Mouse (Mus musculus) heart, postnatal 0 days (tissue): ENCODE results near the gene Specc1. TPM values are rescaled to one million over a fixed set of nuclear protein-coding genes. Genes with fewer than 3 reads are reported as not detected.

Source experiments
- ATAC-seq: fragments of 200-750 bp; cut with Nextera tagmentation; 2 replicates; pipeline ENCODE4 v1.8.0; 2017; ENCODE audit warnings: low read depth, moderate number of reproducible peaks, moderate library complexity; ENCODE audit not compliant: insufficient read depth
- DNase-seq: peaks from one replicate; pipeline ENCODE4 v3.0.0-alpha.2; 2016; ENCODE audit warnings: low spot score
- H3K27ac ChIP-seq: fragments of 300-500 bp; sonication (generic); 2 replicates; pipeline ENCODE4 v1.5.1; 2014; ENCODE audit warnings: low read depth, mild to moderate bottlenecking
- H3K27me3 ChIP-seq: fragments of 300-500 bp; sonication (generic); 2 replicates; pipeline ENCODE4 v1.6.1; 2014; ENCODE audit warnings: low read length, mixed read lengths; ENCODE audit not compliant: control insufficient read depth, insufficient read depth
- H3K36me3 ChIP-seq: fragments of 300-500 bp; sonication (generic); replicated peaks from 2 replicates; pipeline ENCODE4 v1.6.1; 2014; ENCODE audit warnings: low read length, mixed read lengths; ENCODE audit not compliant: control insufficient read depth, insufficient read depth
- H3K4me1 ChIP-seq: fragments of 300-500 bp; sonication (generic); 2 replicates; pipeline ENCODE4 v1.6.1; 2014; ENCODE audit warnings: antibody characterized with exemption; ENCODE audit not compliant: control insufficient read depth, insufficient read depth
- H3K4me2 ChIP-seq: fragments of 300-500 bp; sonication (generic); 2 replicates; pipeline ENCODE4 v1.6.1; 2014; ENCODE audit warnings: low read depth, mild to moderate bottlenecking, low read length, moderate library complexity
- H3K4me3 ChIP-seq: fragments of 300-500 bp; sonication (generic); 2 replicates; pipeline ENCODE4 v1.5.1; 2014; ENCODE audit warnings: low read depth, low read length
- H3K9ac ChIP-seq: fragments of 300-500 bp; sonication (generic); replicated peaks from 2 replicates; pipeline ENCODE4 v1.6.1; 2014; ENCODE audit warnings: low read depth, low read length, mixed read lengths
- H3K9me3 ChIP-seq: fragments of 300-500 bp; sonication (generic); replicated peaks from 2 replicates; pipeline ENCODE4 v1.6.1; 2016; ENCODE audit warnings: low read length; ENCODE audit not compliant: control insufficient read depth
- CTCF ChIP-seq: IDR thresholded peaks from 2 replicates; pipeline ENCODE4 v1.5.1; 2016; ENCODE audit warnings: antibody characterized with exemption, control low read depth, low read depth
- EP300 ChIP-seq: IDR thresholded peaks from 2 replicates; pipeline ENCODE4 v1.6.1; 2016; ENCODE audit warnings: antibody characterized with exemption, low read depth
- WGBS: fragments of 180-500 bp; shearing (Covaris S2); extraction: QIAGEN DNeasy Blood & Tissue Kit; methylation state at CpG from one replicate; pipeline ENCODE4 v1.1.7; 2014; 5-methylcytosine and 5-hydroxymethylcytosine counted together
- polyA plus RNA-seq: library from polyadenylated mRNA; unstranded; fragments of >200 nt; fragmentation: Nextera tagmentation; extraction: Ambion mirVana; gene quantifications from 2 replicates; pipeline ENCODE4 v1.2.1, GENCODE M21; 2015
- total RNA-seq: library from RNA; depleted of rRNA; stranded (reverse); fragments of >200 nt; gene quantifications from 2 replicates; pipeline ENCODE4 v1.2.3, GENCODE M21; 2014; ENCODE audit warnings: low replicate concordance

Gene Specc1
- total and polyA plus RNA-seq, 2 experiments from 2014 or later: 5.2 to 8.4 TPM

- Histone ChIP-seq H3K27me3 (no peaks in the 10 kb centered on the region), H3K4me2 (no peak overlapping the region), H3K4me3 (no peak overlapping the region), H3K9me3 (no peaks in the 10 kb centered on the region), H3K36me3 (no peaks in the 10 kb centered on the region), H3K4me1 (no peaks in the 10 kb centered on the region), H3K27ac (no peak overlapping the region), H3K9ac (no peak overlapping the region)
- no peak for DNase-seq
- WGBS: 57% methylated on average over 2 of the region's 2 CpGs
- TF ChIP-seq CTCF: no peak
- no peak for TF ChIP-seq EP300
- no peak for ATAC-seq
Measured at GRCm38 (mm10) chr11:62040122-62040521, 83.6 kb downstream of the Specc1 start.

GRCm38 (mm10) chr11:62044627-62045026 lies 88.1 kb downstream of the Specc1 start:
- TF ChIP-seq CTCF: peak; percentile 74
- no peak for TF ChIP-seq EP300
- DNase-seq: peak; percentile 50
- WGBS: 30% methylated on average over 3 of the region's 3 CpGs
- Histone ChIP-seq H3K4me3 (no peak overlapping the region), H3K27ac (no peak overlapping the region), H3K9ac (no peak overlapping the region), H3K4me1 (no peaks in the 10 kb centered on the region), H3K36me3 (no peaks in the 10 kb centered on the region), H3K4me2 (no peak overlapping the region), H3K9me3 (no peaks in the 10 kb centered on the region), H3K27me3 (no peaks in the 10 kb centered on the region)
- ATAC-seq: peak; percentile 68; the same call in 1 of the 2 replicates

GRCm38 (mm10) chr11:62045964-62046363 lies 89.4 kb downstream of the Specc1 start:
- no peak for TF ChIP-seq CTCF
- TF ChIP-seq EP300: no peak
- H3K9me3 ChIP-seq: no peaks in the 10 kb centered on the region
- no peaks in the 10 kb centered on the region for H3K4me1 ChIP-seq
- H3K9ac ChIP-seq: no peak overlapping the region
- H3K27ac ChIP-seq: no peak overlapping the region
- no peaks in the 10 kb centered on the region for H3K27me3 ChIP-seq
- H3K4me3 ChIP-seq: no peak overlapping the region
- no peak for DNase-seq
- ATAC-seq: no peak
- no peaks in the 10 kb centered on the region for H3K36me3 ChIP-seq
- WGBS: 56% methylated on average over 2 of the region's 2 CpGs
- H3K4me2 ChIP-seq: no peak overlapping the region

- no peak overlapping the region for H3K9ac ChIP-seq
- DNase-seq (peak; percentile 66), ATAC-seq (peak; percentile 66; the same call in 1 of the 2 replicates)
- H3K27ac ChIP-seq: no peak overlapping the region
- H3K4me1 ChIP-seq: no peaks in the 10 kb centered on the region
- H3K4me3 ChIP-seq: no peak overlapping the region
- H3K4me2 ChIP-seq: no peak overlapping the region
- no peaks in the 10 kb centered on the region for H3K9me3 ChIP-seq
- no peaks in the 10 kb centered on the region for H3K36me3 ChIP-seq
- H3K27me3 ChIP-seq: no peaks in the 10 kb centered on the region
- 38% methylated on average over 9 of the region's 9 CpGs for WGBS
- TF ChIP-seq CTCF (peak; percentile 86), EP300 (no peak)
Measured at GRCm38 (mm10) chr11:62047817-62048640, 91.5 kb downstream of the Specc1 start.

GRCm38 (mm10) chr11:62049170-62049569 lies 92.6 kb downstream of the Specc1 start:
- DNase-seq (no peak), ATAC-seq (no peak)
- H3K9ac ChIP-seq: no peak overlapping the region
- no peaks in the 10 kb centered on the region for H3K36me3 ChIP-seq
- H3K27ac ChIP-seq: no peak overlapping the region
- H3K4me3 ChIP-seq: no peak overlapping the region
- H3K9me3 ChIP-seq: no peaks in the 10 kb centered on the region
- no peak overlapping the region for H3K4me2 ChIP-seq
- no peaks in the 10 kb centered on the region for H3K27me3 ChIP-seq
- no peaks in the 10 kb centered on the region for H3K4me1 ChIP-seq
- TF ChIP-seq EP300 (no peak), CTCF (no peak)
